Mouse (Mus musculus) adrenal gland, postnatal 36 days (tissue): ENCODE measurements around the gene Abhd16a. TPM values are rescaled to one million over a fixed set of nuclear protein-coding genes. Genes with fewer than 3 reads are reported as not detected.

Experiments
- DNase-seq, 2 experiments: peaks; one replicate each; pipeline ENCODE4 v3.0.0; 2021; ENCODE audit warnings: mixed read lengths in 1 of 2
- total RNA-seq, 2 experiments: library from RNA; stranded (reverse); gene quantifications; 2 replicates each; pipeline ENCODE4 v1.2.3; 2021

The Abhd16a gene
- total RNA-seq, 2 experiments from 2014 or later: 73.9 to 89.4 TPM

- DNase-seq: peak; percentile 91 to 92
These were observed 52.9 kb downstream of the Abhd16a start for GRCm38 (mm10) chr17:35141971-35142370.

- no peak for DNase-seq
These were observed 57.1 kb downstream of the Abhd16a start for GRCm38 (mm10) chr17:35146139-35146538.

- DNase-seq: no peak
These were observed 58.3 kb downstream of the Abhd16a start for GRCm38 (mm10) chr17:35147348-35147747.

DNA sequence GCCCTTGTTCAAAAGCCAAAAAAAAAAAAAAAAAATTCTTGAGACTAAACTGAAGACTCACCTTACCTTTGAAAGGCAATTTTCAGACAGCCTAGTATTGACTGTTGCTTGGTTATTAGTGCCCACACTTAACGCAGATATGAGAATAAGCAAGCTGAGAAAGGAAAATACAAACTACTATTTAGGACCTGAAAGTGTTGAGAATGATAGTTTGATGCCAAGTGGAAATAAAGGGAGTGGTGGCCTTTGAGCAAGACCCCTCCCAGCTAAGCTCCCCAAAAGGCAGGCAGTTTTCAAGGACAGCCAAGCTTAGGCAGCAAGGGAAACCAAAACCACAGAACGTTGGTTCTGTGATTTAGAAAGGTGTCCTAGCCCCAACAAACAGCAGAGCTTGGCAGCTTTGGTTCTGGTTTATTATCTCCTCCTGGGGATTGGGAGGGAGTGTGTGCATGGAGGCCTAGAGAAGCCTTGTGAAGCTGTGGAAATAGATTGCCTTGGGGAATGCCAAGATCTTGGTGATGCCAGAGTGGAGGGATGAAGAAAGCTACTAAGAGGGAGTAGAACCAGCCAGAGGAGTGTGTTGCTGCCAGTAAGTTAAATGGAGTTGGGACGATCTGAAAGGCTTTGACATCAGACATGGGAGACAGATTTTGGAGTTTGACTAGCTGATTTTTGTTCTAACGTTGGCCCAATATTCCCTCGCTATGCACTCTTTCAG lies 59.0 kb downstream of the Abhd16a start:
- peak in 1 of 2 experiments; percentile 12 for DNase-seq

DNA sequence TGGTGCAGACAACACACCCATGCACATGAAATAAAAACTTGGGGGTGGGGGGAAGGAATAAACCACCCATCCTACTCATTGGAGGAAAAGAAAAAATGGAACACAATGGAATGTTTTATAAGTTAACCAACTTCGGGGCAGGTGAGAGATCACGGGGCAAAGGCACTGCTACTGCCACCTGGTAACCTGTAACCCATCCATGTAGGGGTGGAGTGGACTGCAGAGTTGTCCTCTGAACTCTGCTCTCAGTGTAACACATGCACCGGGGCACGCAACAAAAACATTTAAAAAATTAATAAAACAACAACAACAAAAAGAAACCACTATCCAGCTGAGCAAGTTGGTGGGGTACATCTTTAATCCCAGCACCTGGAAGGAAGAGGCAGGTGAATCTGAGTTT lies 63.1 kb downstream of the Abhd16a start:
- DNase-seq: no peak

Other genes starting within 250 kb of the Abhd16a start
- gene Skiv2l, start 239.1 kb upstream of the Abhd16a start, total RNA-seq: 10 to 100 TPM; 59.5 to 59.9 TPM
- 10 to 100 TPM; 52.6 to 53.4 TPM for gene Nelfe, start 238.9 kb upstream of the Abhd16a start, total RNA-seq
- 10 to 100 TPM; 11.4 to 20.9 TPM for gene Cfb, start 226.7 kb upstream of the Abhd16a start, total RNA-seq
- gene Zbtb12, start 209.8 kb upstream of the Abhd16a start, total RNA-seq: 10 to 100 TPM; 10.4 to 17.4 TPM
- not detected for gene Gm20547, start 207.2 kb upstream of the Abhd16a start, total RNA-seq
- 100 to 1,000 TPM in 1 of 2 experiments, 10 to 100 TPM in 1; 85.2 to 119 TPM for gene C2, start 191.0 kb upstream of the Abhd16a start, total RNA-seq
- gene Ehmt2, start 190.8 kb upstream of the Abhd16a start, total RNA-seq: 100 to 1,000 TPM; 124 to 143 TPM
- 1 to 10 TPM in 1 of 2 experiments, under 1 TPM in 1; 0.83 to 1.7 TPM for gene Slc44a4, start 174.8 kb upstream of the Abhd16a start, total RNA-seq
- gene Neu1, start 158.0 kb upstream of the Abhd16a start, total RNA-seq: 10 to 100 TPM; 25.4 to 27.4 TPM
- gene Hspa1b, start 130.0 kb upstream of the Abhd16a start, total RNA-seq: 100 to 1,000 TPM in 1 of 2 experiments, 10 to 100 TPM in 1; 80.1 to 206 TPM
- gene Gm20481, start 119.4 kb upstream of the Abhd16a start, total RNA-seq: not detected
- gene Hspa1a, start 117.1 kb upstream of the Abhd16a start, total RNA-seq: 10 to 100 TPM; 36.0 to 86.1 TPM
- under 1 TPM; 0.20 to 0.36 TPM for gene Hspa1l, start 116.6 kb upstream of the Abhd16a start, total RNA-seq
- gene Lsm2, start 107.4 kb upstream of the Abhd16a start, total RNA-seq: 10 to 100 TPM; 35.2 to 35.5 TPM
- gene Vars, start 88.3 kb upstream of the Abhd16a start, total RNA-seq: 10 to 100 TPM; 61.5 to 62.9 TPM
- under 1 TPM; 0.53 to 0.59 TPM for gene Vwa7, start 72.7 kb upstream of the Abhd16a start, total RNA-seq
- gene Sapcd1, start 61.2 kb upstream of the Abhd16a start, total RNA-seq: 1 to 10 TPM in 1 of 2 experiments, under 1 TPM in 1; 0.82 to 1.3 TPM
- gene Msh5, start 42.5 kb upstream of the Abhd16a start, total RNA-seq: 1 to 10 TPM in 1 of 2 experiments, under 1 TPM in 1; 0.95 to 1.6 TPM
- gene Clic1, start 39.3 kb upstream of the Abhd16a start, total RNA-seq: 100 to 1,000 TPM in 1 of 2 experiments, 10 to 100 TPM in 1; 83.6 to 109 TPM
- gene Ddah2, start 30.2 kb upstream of the Abhd16a start, total RNA-seq: 10 to 100 TPM; 16.1 to 18.2 TPM
- gene Ly6g6c, start 23.9 kb upstream of the Abhd16a start, total RNA-seq: under 1 TPM in 1 of 2 experiments, not detected in 1; 0.56 TPM
- gene Mpig6b, start 23.1 kb upstream of the Abhd16a start, total RNA-seq: not detected
- gene Ly6g6e, start 12.4 kb upstream of the Abhd16a start, total RNA-seq: under 1 TPM in 1 of 2 experiments, not detected in 1; 0.50 TPM
- gene Ly6g6d, start 11.2 kb upstream of the Abhd16a start, total RNA-seq: under 1 TPM in 1 of 2 experiments, not detected in 1; 0.43 TPM
- not detected for gene Ly6g6f, start 3.7 kb upstream of the Abhd16a start, total RNA-seq
- not detected for gene Ly6g5c, start 19.0 kb downstream of the Abhd16a start, total RNA-seq
- gene Ly6g5b, start 26.2 kb downstream of the Abhd16a start, total RNA-seq: under 1 TPM; 0.26 to 0.43 TPM
- gene Gpank1, start 32.2 kb downstream of the Abhd16a start, total RNA-seq: 10 to 100 TPM; 11.1 to 12.1 TPM
- 100 to 1,000 TPM; 207 to 209 TPM for gene Csnk2b, start 32.8 kb downstream of the Abhd16a start, total RNA-seq
- gene D17H6S53E, start 37.1 kb downstream of the Abhd16a start, total RNA-seq: 10 to 100 TPM; 25.0 to 29.5 TPM
- not detected for gene Apom, start 42.8 kb downstream of the Abhd16a start, total RNA-seq
- 100 to 1,000 TPM; 372 to 389 TPM for gene Bag6, start 45.9 kb downstream of the Abhd16a start, total RNA-seq
- gene Prrc2a, start 75.6 kb downstream of the Abhd16a start, total RNA-seq: 100 to 1,000 TPM; 212 to 261 TPM
- gene Aif1, start 86.8 kb downstream of the Abhd16a start, total RNA-seq: 1 to 10 TPM; 3.8 to 4.4 TPM
- gene Lst1, start 99.2 kb downstream of the Abhd16a start, total RNA-seq: 1 to 10 TPM; 4.4 to 4.8 TPM
- 1 to 10 TPM in 1 of 2 experiments, under 1 TPM in 1; 0.89 to 6.6 TPM for gene Ltb, start 105.2 kb downstream of the Abhd16a start, total RNA-seq
- gene Tnf, start 112.7 kb downstream of the Abhd16a start, total RNA-seq: under 1 TPM; 0.23 to 0.36 TPM
- gene Lta, start 116.1 kb downstream of the Abhd16a start, total RNA-seq: under 1 TPM; 0.36 to 0.40 TPM
- not detected for gene Gm16181, start 131.6 kb downstream of the Abhd16a start, total RNA-seq
- 1 to 10 TPM; 4.8 to 6.7 TPM for gene Atp6v1g2, start 144.4 kb downstream of the Abhd16a start, total RNA-seq
- 10 to 100 TPM; 15.5 to 20.1 TPM for gene Nfkbil1, start 146.5 kb downstream of the Abhd16a start, total RNA-seq
- 100 to 1,000 TPM; 199 to 225 TPM for gene Ddx39b, start 152.5 kb downstream of the Abhd16a start, total RNA-seq
- 100 to 1,000 TPM; 170 to 266 TPM for gene H2-D1, start 173.5 kb downstream of the Abhd16a start, total RNA-seq
- 1 to 10 TPM; 3.3 to 4.5 TPM for gene H2-Q1, start 231.1 kb downstream of the Abhd16a start, total RNA-seq